Mouse (Mus musculus) midbrain, embryonic 13.5 days (tissue): ENCODE data around the gene Zfp784. TPM values are rescaled to one million over a fixed set of nuclear protein-coding genes. Genes with fewer than 3 reads are reported as not detected.
"Not testable (repeated sequence)": the region's sequence is repeated elsewhere in the genome, so short reads cannot be mapped to it uniquely, and the experiment has no call there.

ENCODE experiments used
- ATAC-seq: fragments of 200-750 bp; cut with Nextera tagmentation; 2 replicates; pipeline ENCODE4 v1.8.0; 2017; ENCODE audit warnings: mild to moderate bottlenecking, moderate TSS enrichment, moderate library complexity
- H3K27ac ChIP-seq: fragments of 300-500 bp; sonication (generic); 2 replicates; pipeline ENCODE4 v1.5.1; 2015; ENCODE audit warnings: inconsistent platforms, mild to moderate bottlenecking, moderate library complexity
- H3K27me3 ChIP-seq: fragments of 300-500 bp; sonication (generic); 2 replicates; pipeline ENCODE4 v1.6.1; 2015; ENCODE audit warnings: mild to moderate bottlenecking, inconsistent platforms
- H3K36me3 ChIP-seq: fragments of 300-500 bp; sonication (generic); 2 replicates; pipeline ENCODE4 v1.6.1; 2015; ENCODE audit warnings: mild to moderate bottlenecking, inconsistent platforms
- H3K4me1 ChIP-seq: fragments of 300-500 bp; sonication (generic); replicated peaks from 2 replicates; pipeline ENCODE4 v1.6.1; 2015; ENCODE audit warnings: inconsistent platforms
- H3K4me2 ChIP-seq: fragments of 300-500 bp; sonication (generic); replicated peaks from 2 replicates; pipeline ENCODE4 v1.6.1; 2015; ENCODE audit warnings: moderate library complexity, mild to moderate bottlenecking, inconsistent platforms
- H3K4me3 ChIP-seq: fragments of 300-500 bp; sonication (generic); replicated peaks from 2 replicates; pipeline ENCODE4 v1.5.1; 2015; ENCODE audit warnings: mild to moderate bottlenecking, inconsistent platforms
- H3K9ac ChIP-seq: fragments of 300-500 bp; sonication (generic); replicated peaks from 2 replicates; pipeline ENCODE4 v1.6.1; 2015; ENCODE audit warnings: mild to moderate bottlenecking, inconsistent platforms
- H3K9me3 ChIP-seq: fragments of 300-500 bp; sonication (generic); 2 replicates; pipeline ENCODE4 v1.6.1; 2016; ENCODE audit warnings: mild to moderate bottlenecking, inconsistent platforms
- WGBS: fragments of 180-500 bp; shearing (Covaris S2); methylation state at CpG from one replicate; pipeline ENCODE4 v1.1.7; 2015; 5-methylcytosine and 5-hydroxymethylcytosine counted together
- polyA plus RNA-seq: library from polyadenylated mRNA; unstranded; fragments of >200 nt; fragmentation: Nextera tagmentation; extraction: Ambion mirVana; gene quantifications from 2 replicates; pipeline ENCODE4 v1.2.1, GENCODE M21; 2015

The Zfp784 gene
- polyA plus RNA-seq, 1 experiment from 2014 or later = 10.5 TPM

- peaks cover 23% of the 10 kb centered on the region for H3K4me1 ChIP-seq
- peaks cover 7% of the 10 kb centered on the region for H3K9me3 ChIP-seq
- H3K9ac ChIP-seq = no peak overlapping the region
- no peaks in the 10 kb centered on the region for H3K27me3 ChIP-seq
- 94% methylated on average over 9 of the region's 9 CpGs for WGBS
- H3K4me2 ChIP-seq = no peak overlapping the region
- peaks cover 55% of the 10 kb centered on the region for H3K36me3 ChIP-seq
- H3K27ac ChIP-seq = no peak overlapping the region
- H3K4me3 ChIP-seq = no peak overlapping the region
- ATAC-seq = no peak
Measured at GRCm38 (mm10) chr7:5036136-5036535, 2.1 kb downstream of the Zfp784 start.

DNA sequence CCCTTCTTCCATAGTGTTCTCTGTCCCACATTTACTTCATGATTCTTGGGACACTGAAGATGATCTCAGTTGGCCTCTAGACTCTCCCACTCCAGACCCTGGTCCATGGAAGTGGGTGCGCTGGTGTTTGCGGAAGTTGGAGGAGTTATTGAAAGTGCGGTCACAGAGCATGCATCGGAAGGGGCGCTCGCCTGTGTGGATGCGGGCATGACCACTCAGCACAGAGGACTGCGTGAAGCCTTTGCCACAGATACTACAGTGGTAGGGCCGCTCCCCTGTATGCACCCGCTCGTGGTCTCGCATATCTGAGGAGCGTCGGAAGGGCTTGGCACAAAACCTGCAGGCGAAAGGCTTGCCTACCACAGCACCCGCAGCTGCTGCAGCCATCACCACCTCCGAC, 2.6 kb downstream of the Zfp784 start:
- ATAC-seq = no peak
- WGBS = 95% methylated on average over 17 of the region's 17 CpGs
- H3K27me3 ChIP-seq = no peaks in the 10 kb centered on the region
- H3K4me2 ChIP-seq = no peak overlapping the region
- H3K9ac ChIP-seq = no peak overlapping the region
- no peak overlapping the region for H3K27ac ChIP-seq
- peaks cover 58% of the 10 kb centered on the region for H3K36me3 ChIP-seq
- H3K9me3 ChIP-seq = peaks cover 13% of the 10 kb centered on the region
- H3K4me3 ChIP-seq = no peak overlapping the region
- H3K4me1 ChIP-seq = peaks cover 23% of the 10 kb centered on the region

DNA sequence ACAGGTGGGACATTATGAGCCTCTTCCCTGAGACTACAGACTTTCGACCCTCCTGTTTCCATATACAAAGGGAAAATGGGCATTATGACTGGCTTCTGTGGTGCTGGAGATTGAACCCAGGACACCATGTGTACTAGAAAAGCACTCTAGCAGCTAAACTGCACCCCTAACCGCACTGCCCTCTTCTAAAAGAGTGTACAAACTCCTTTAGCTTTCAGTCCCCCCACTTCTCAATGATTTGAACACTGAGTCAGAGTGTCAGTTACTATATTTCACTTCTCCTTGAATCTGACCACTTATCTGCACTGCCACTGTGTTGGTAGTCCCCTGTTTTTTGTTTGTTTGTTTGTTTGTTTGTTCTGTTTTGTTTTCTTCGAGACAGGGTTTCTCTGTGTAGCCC, 4.4 kb downstream of the Zfp784 start, which contains the start of gene 4632433K11Rik:
4632433K11Rik (plus strand) TSS at position 301 of the 400 bp plus-strand sequence.
- H3K4me2 ChIP-seq = no peak within 1 kb of the TSS
- peaks cover 77% of the 10 kb centered on the region for H3K36me3 ChIP-seq
- no peak within 1 kb of the TSS for H3K9ac ChIP-seq
- H3K27me3 ChIP-seq = no peaks in the 10 kb centered on the region
- H3K9me3 ChIP-seq = peaks cover 27% of the 10 kb centered on the region
- no peak within 1 kb of the TSS for H3K4me3 ChIP-seq
- ATAC-seq = no peak
- 93% methylated on average over 3 of the region's 3 CpGs for WGBS
- H3K4me1 ChIP-seq = peaks cover 11% of the 10 kb centered on the region; the same call in 1 of the 2 replicates
- H3K27ac ChIP-seq = no peak within 1 kb of the TSS

DNA sequence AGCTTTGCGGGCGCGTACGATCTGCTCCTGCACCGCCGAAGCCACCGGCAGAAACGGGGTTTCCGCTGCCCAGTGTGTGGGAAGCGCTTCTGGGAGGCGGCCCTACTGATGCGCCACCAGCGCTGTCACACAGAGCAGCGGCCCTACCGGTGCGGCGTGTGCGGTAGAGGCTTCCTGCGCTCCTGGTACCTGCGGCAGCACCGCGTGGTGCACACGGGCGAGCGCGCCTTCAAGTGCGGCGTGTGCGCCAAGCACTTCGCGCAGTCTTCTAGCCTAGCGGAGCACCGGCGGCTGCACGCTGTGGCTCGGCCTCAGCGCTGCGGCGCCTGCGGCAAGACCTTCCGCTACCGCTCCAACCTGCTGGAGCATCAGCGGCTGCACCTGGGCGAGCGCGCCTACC, 6.8 kb downstream of the Zfp784 start:
- Histone ChIP-seq H3K4me1 (no peaks in the 10 kb centered on the region), H3K9ac (no peak overlapping the region), H3K9me3 (peaks cover 27% of the 10 kb centered on the region), H3K4me3 (no peak overlapping the region; the same call in 1 of the 2 replicates), H3K4me2 (no peak overlapping the region), H3K36me3 (peaks cover 92% of the 10 kb centered on the region), H3K27me3 (no peaks in the 10 kb centered on the region), H3K27ac (no peak overlapping the region)
- no peak for ATAC-seq
- WGBS = 78% methylated on average over 46 of the region's 46 CpGs

GRCm38 (mm10) chr7:5030554-5031275, 7.5 kb downstream of the Zfp784 start:
- Histone ChIP-seq H3K9ac (no peak overlapping the region), H3K9me3 (peaks cover 27% of the 10 kb centered on the region), H3K36me3 (peaks cover 85% of the 10 kb centered on the region), H3K27ac (no peak overlapping the region), H3K27me3 (no peaks in the 10 kb centered on the region), H3K4me2 (no peak overlapping the region), H3K4me3 (no peak overlapping the region; the same call in 1 of the 2 replicates), H3K4me1 (no peaks in the 10 kb centered on the region)
- WGBS = 87% methylated on average over 63 of the region's 63 CpGs
- ATAC-seq = no peak

GRCm38 (mm10) chr7:5029946-5030345, 8.3 kb downstream of the Zfp784 start:
- Histone ChIP-seq H3K36me3 (peaks cover 78% of the 10 kb centered on the region), H3K9me3 (peaks cover 27% of the 10 kb centered on the region), H3K27ac (no peak overlapping the region), H3K4me2 (no peak overlapping the region), H3K4me3 (no peak overlapping the region), H3K27me3 (no peaks in the 10 kb centered on the region), H3K4me1 (no peaks in the 10 kb centered on the region), H3K9ac (no peak overlapping the region)
- 94% methylated on average over 21 of the region's 21 CpGs for WGBS
- ATAC-seq = 0 out of 2 replicates have a peak, but pooled peaks have one; percentile 25

DNA sequence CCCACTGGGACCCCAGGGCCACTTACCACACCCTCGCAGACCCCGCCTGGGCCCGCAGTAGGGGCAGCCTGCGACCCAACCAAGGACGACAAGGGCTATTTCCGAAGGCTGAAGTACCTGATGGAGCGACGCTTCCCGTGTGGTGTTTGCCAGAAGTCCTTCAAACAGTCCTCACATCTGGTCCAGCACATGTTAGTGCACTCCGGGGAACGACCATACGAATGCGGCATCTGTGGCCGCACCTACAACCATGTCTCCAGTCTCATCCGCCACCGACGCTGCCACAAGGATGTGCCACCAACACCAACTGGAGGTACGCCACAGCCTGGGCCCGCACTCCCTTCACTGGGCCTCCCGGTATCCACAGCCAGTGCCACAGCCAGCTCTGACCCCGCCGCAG, 8.7 kb downstream of the Zfp784 start:
- H3K36me3 ChIP-seq = peaks cover 78% of the 10 kb centered on the region
- WGBS = 94% methylated on average over 22 of the region's 22 CpGs

GRCm38 (mm10) chr7:5021197-5021596, 17.0 kb downstream of the Zfp784 start:
- ATAC-seq = no peak
- peak overlapping the region; percentile 91 for H3K4me2 ChIP-seq
- 50% methylated on average over 5 of the region's 5 CpGs for WGBS
- peak overlapping the region; percentile 94 for H3K27ac ChIP-seq
- H3K4me1 ChIP-seq = peaks cover 18% of the 10 kb centered on the region
- H3K27me3 ChIP-seq = no peaks in the 10 kb centered on the region
- H3K9ac ChIP-seq = peak overlapping the region; percentile 97
- peak overlapping the region; percentile 87 for H3K4me3 ChIP-seq
- no peaks in the 10 kb centered on the region for H3K9me3 ChIP-seq
- H3K36me3 ChIP-seq = peaks cover 32% of the 10 kb centered on the region

More for the DNA sequence above, 8.7 kb downstream of the Zfp784 start:
- Histone ChIP-seq H3K4me1 (no peaks in the 10 kb centered on the region), H3K27ac (no peak overlapping the region), H3K4me3 (no peak overlapping the region), H3K9me3 (peaks cover 27% of the 10 kb centered on the region), H3K4me2 (no peak overlapping the region), H3K9ac (no peak overlapping the region), H3K27me3 (no peaks in the 10 kb centered on the region)
- 0 out of 2 replicates have a peak, but pooled peaks have one; percentile 1 for ATAC-seq

GRCm38 (mm10) chr7:5020685-5021084, 17.6 kb downstream of the Zfp784 start:
- Histone ChIP-seq H3K9me3 (no peaks in the 10 kb centered on the region), H3K27me3 (no peaks in the 10 kb centered on the region), H3K27ac (peak overlapping the region; percentile 94), H3K36me3 (peaks cover 32% of the 10 kb centered on the region), H3K4me2 (peak overlapping the region; percentile 91), H3K9ac (peak overlapping the region; percentile 97), H3K4me1 (peaks cover 23% of the 10 kb centered on the region), H3K4me3 (peak overlapping the region; percentile 87)
- peak; percentile 6 for ATAC-seq
- WGBS = 0% methylated on average over 15 of the region's 15 CpGs

- H3K4me2 ChIP-seq = peak within 1 kb of the TSS; percentile 91
- ATAC-seq = peak; percentile 92
- peak within 1 kb of the TSS; percentile 87 for H3K4me3 ChIP-seq
- no peaks in the 10 kb centered on the region for H3K9me3 ChIP-seq
- H3K27ac ChIP-seq = peak within 1 kb of the TSS; percentile 94
- H3K36me3 ChIP-seq = peaks cover 32% of the 10 kb centered on the region
- peak within 1 kb of the TSS; percentile 97 for H3K9ac ChIP-seq
- WGBS = 1% methylated on average over 48 of the region's 49 CpGs
- H3K27me3 ChIP-seq = no peaks in the 10 kb centered on the region
- peaks cover 23% of the 10 kb centered on the region for H3K4me1 ChIP-seq
Measured at GRCm38 (mm10) chr7:5020000-5020681, 18.1 kb downstream of the Zfp784 start, which contains the start of the genes Zfp865 and Ccdc106. Zfp865 (plus strand) TSS chr7:5020376. Ccdc106 (plus strand) TSS chr7:5020553.

DNA sequence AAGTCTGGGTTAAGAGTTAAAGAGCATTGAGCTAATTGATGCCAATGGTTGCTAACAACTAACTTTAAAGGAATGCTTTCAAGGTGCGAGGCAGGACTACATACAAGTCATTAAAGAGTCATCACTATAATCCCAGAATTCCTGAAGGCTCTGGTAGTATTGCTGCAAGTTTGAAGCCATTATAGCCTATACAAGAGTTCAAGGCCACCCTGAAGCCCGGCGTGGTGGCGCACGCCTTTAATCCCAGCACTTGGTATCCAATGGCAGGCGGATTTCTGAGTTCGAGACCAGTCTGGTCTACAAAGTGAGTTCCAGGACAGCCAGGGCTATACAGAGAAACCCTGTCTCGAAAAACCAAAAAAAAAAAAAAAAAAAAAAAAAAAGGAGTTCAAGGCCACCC, 18.7 kb downstream of the Zfp784 start:
- peaks cover 27% of the 10 kb centered on the region for H3K36me3 ChIP-seq
- not testable (repeated sequence) for H3K27me3 ChIP-seq, H3K9me3 ChIP-seq, H3K9ac ChIP-seq
- peak overlapping the region; percentile 94 for H3K27ac ChIP-seq
- H3K4me2 ChIP-seq = peak overlapping the region; percentile 91
- 0 out of 2 replicates have a peak, but pooled peaks have one; percentile 0 for ATAC-seq
- peak overlapping the region; percentile 87 for H3K4me3 ChIP-seq
- peaks cover 23% of the 10 kb centered on the region for H3K4me1 ChIP-seq
- 27% methylated on average over 8 of the region's 8 CpGs for WGBS

DNA sequence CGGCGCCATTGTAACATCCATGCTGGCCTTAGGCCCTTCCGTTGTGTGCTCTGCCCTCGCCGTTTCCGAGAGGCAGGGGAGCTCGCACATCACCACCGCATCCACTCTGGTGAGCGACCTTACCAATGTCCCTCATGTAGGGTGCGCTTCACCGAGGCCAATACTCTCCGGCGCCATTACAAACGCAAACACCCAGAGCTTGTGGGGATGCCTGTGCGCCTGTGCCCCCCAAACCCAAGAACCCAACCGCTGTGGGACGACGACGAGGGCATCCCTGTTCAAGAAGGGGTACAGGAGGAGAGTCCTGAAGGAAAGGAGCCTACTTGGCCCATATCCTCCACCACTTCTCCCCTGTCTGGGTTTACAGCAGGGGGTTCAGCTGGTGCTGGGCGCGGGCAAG, 20.3 kb downstream of the Zfp784 start:
- no peak overlapping the region for H3K4me3 ChIP-seq
- WGBS = 97% methylated on average over 21 of the region's 21 CpGs
- no peak overlapping the region for H3K27ac ChIP-seq
- no peak overlapping the region for H3K4me2 ChIP-seq
- no peak overlapping the region for H3K9ac ChIP-seq
- peaks cover 16% of the 10 kb centered on the region for H3K36me3 ChIP-seq
- H3K27me3 ChIP-seq = no peaks in the 10 kb centered on the region
- no peak for ATAC-seq
- peaks cover 32% of the 10 kb centered on the region for H3K4me1 ChIP-seq
- H3K9me3 ChIP-seq = no peaks in the 10 kb centered on the region
